Mouse (Mus musculus): Measurements from ENCODE around the gene Dcaf1.

- no peak for TF ChIP-seq CTCF (IDR thresholded peaks at IDR 0.05; ENCODE audit: borderline replicate concordance, insufficient read depth, low read length)
- no peak for TF ChIP-seq POLR2A (IDR thresholded peaks at IDR 0.05; ENCODE audit: low read depth, low read length)
These were observed 18.9 kb downstream of the Dcaf1 start for GRCm38 (mm10) chr9:106840569-106840968.
